Mouse (Mus musculus): Measurements from ENCODE around the gene Get4. TPM values are rescaled to one million over a fixed set of nuclear protein-coding genes. Genes with fewer than 3 reads are reported as not detected.

The Get4 gene
- polyA plus RNA-seq, 1 experiment from 2014 or later, result 143 TPM

DNA sequence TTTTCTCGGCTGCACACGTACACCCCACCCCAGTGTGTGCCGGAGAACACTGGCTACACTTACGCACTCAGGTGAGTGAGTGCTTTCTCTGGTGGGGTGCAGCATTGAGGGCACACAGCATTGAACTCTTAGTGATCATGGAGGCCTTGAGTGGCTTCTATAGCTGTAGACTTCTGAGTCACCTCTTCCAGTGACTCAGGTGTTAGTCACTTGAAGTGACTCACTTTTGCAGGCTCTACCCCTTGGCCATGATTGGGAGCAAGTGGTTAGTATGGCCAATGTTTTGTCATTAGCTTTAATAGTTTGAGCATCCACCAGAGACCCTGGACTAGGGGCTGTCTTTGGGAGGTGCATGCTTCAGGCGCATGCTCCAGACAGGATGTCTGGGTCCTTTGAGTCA, 36.9 kb upstream of the Get4 start:
- Histone ChIP-seq H3K27me3 (replicated peaks; ENCODE audit: control insufficient read depth, insufficient read depth, low read length) (no peaks in the 10 kb centered on the region), H3K36me3 (ENCODE audit: control insufficient read depth, insufficient read depth, low read length) (0 out of 2 replicates have a peak, but pooled peaks cover 4% of the 10 kb centered on the region), H3K4me1 (ENCODE audit: control insufficient read depth, insufficient read depth, low read length) (no peaks in the 10 kb centered on the region), H3K9me3 (ENCODE audit: control insufficient read depth, low read length) (no peaks in the 10 kb centered on the region), H3K27ac (ENCODE audit: low read length) (no peak overlapping the region), H3K9ac (ENCODE audit: low read depth, low read length) (no peak overlapping the region), H3K4me2 (ENCODE audit: low read depth, low read length) (no peak overlapping the region), H3K4me3 (ENCODE audit: low read length) (no peak overlapping the region)
- ATAC-seq, result no peak
- WGBS, result 95% methylated on average over 5 of the region's 5 CpGs

DNA sequence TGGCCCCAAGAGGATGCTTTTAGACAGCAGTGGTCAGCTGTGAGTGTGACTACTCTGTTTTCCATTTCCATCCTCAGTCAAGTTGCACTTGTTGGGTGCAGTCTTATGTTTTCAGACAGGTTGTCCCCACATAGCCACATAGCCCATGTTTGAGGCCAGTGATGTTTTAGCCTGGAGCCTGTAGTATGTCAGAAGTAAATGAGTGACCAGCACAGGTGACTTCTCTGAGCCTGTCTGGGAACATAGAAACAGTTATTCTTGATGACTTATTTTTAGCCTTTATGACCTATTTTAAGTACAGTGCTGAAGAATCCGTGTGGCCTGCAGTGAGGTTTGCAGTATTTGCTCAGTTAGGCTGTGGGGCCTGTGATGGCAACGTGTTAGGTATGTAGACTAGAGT, 36.0 kb upstream of the Get4 start:
- WGBS, result 80% methylated on average over 2 of the region's 2 CpGs
- H3K4me1 ChIP-seq (ENCODE audit: control insufficient read depth, insufficient read depth, low read length), result no peaks in the 10 kb centered on the region
- no peak overlapping the region for H3K9ac ChIP-seq (ENCODE audit: low read depth, low read length)
- H3K36me3 ChIP-seq (ENCODE audit: control insufficient read depth, insufficient read depth, low read length), result 0 out of 2 replicates have a peak, but pooled peaks cover 4% of the 10 kb centered on the region
- no peak overlapping the region for H3K4me2 ChIP-seq (ENCODE audit: low read depth, low read length)
- H3K27ac ChIP-seq (ENCODE audit: low read length), result no peak overlapping the region
- H3K27me3 ChIP-seq (replicated peaks; ENCODE audit: control insufficient read depth, insufficient read depth, low read length), result no peaks in the 10 kb centered on the region
- no peaks in the 10 kb centered on the region for H3K9me3 ChIP-seq (ENCODE audit: control insufficient read depth, low read length)
- H3K4me3 ChIP-seq (ENCODE audit: low read length), result no peak overlapping the region
- no peak for ATAC-seq

DNA sequence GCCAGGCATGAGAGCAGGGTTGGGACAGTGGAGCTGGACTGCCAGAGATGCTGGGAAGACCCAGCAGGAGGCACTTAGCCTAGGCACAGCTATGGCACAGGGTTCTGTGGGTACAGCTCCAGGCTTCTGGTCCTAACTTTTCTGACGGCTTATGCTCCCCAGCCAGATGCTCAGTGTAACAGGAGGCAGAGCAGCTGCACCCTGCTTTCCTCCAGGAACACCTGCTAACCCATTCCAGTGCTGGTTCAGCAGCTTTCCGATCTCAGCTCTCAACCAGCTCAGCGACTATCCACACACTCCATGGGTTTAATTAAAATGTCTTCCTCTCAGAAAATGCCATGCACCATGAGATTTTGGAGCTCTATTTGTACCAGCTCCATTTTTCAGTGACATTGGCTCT, 35.4 kb upstream of the Get4 start:
- no peak for ATAC-seq
- Histone ChIP-seq H3K9ac (ENCODE audit: low read depth, low read length) (no peak overlapping the region), H3K9me3 (ENCODE audit: control insufficient read depth, low read length) (no peaks in the 10 kb centered on the region), H3K27ac (ENCODE audit: low read length) (no peak overlapping the region), H3K4me3 (ENCODE audit: low read length) (no peak overlapping the region), H3K4me2 (ENCODE audit: low read depth, low read length) (no peak overlapping the region), H3K27me3 (replicated peaks; ENCODE audit: control insufficient read depth, insufficient read depth, low read length) (no peaks in the 10 kb centered on the region), H3K4me1 (ENCODE audit: control insufficient read depth, insufficient read depth, low read length) (no peaks in the 10 kb centered on the region), H3K36me3 (ENCODE audit: control insufficient read depth, insufficient read depth, low read length) (0 out of 2 replicates have a peak, but pooled peaks cover 4% of the 10 kb centered on the region)
- 89% methylated on average over 3 of the region's 3 CpGs for WGBS

DNA sequence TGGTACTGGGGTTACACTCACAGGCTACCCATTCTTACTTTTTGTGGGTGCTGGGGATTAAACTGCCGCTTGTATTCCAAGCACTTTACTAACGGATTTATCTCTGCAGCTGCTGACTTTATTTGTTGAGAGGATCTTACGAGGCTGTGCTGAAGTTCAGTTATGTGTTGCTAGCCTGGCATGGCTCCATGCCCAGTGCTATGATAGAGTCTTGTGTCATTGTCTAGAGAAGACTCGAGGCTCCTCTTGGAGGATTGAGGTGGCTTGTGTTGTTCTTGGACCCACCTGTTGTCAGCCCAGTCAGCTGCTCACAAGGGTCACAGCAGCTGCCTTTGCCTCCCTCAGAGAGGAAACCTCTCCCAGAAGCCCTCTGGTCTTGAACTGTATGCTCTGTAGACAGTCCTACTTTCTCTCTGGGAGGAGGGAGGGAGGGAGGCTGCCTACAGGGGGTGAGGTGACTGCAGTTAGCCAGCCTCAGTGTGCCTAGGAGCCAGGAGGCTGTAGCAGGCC, 32.1 kb upstream of the Get4 start:
- no peak for ATAC-seq
- 81% methylated on average over 4 of the region's 4 CpGs for WGBS
- no peaks in the 10 kb centered on the region for H3K9me3 ChIP-seq (ENCODE audit: control insufficient read depth, low read length)
- H3K4me1 ChIP-seq (ENCODE audit: control insufficient read depth, insufficient read depth, low read length), result no peaks in the 10 kb centered on the region
- no peaks in the 10 kb centered on the region for H3K27me3 ChIP-seq (replicated peaks; ENCODE audit: control insufficient read depth, insufficient read depth, low read length)
- no peak overlapping the region for H3K4me2 ChIP-seq (ENCODE audit: low read depth, low read length)
- no peak overlapping the region for H3K27ac ChIP-seq (ENCODE audit: low read length)
- no peak overlapping the region for H3K9ac ChIP-seq (ENCODE audit: low read depth, low read length)
- no peak overlapping the region for H3K4me3 ChIP-seq (ENCODE audit: low read length)
- peaks cover 10% of the 10 kb centered on the region; the same call in 1 of the 2 replicates for H3K36me3 ChIP-seq (ENCODE audit: control insufficient read depth, insufficient read depth, low read length)

DNA sequence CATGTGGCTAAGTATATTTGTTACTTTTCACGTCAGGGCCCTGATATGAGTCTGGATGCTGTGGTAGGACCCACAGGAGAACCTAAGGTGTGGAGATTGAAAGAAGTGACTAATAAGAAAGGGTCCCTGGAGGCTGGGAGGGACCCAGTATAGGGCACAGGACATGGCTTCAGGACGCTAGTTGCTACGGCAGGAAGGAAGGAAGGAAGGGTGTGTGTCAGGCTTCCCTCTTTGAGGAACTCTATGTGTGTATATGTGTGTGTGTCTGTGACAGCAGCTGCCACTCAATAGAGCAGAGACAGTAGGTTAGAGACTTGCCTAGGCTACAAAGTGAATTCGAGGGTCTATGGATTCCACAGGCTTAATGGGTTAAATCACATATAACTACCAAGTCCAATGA, 31.5 kb upstream of the Get4 start:
- Histone ChIP-seq H3K27ac (ENCODE audit: low read length) (no peak overlapping the region), H3K36me3 (ENCODE audit: control insufficient read depth, insufficient read depth, low read length) (peaks cover 10% of the 10 kb centered on the region; the same call in 1 of the 2 replicates), H3K27me3 (replicated peaks; ENCODE audit: control insufficient read depth, insufficient read depth, low read length) (no peaks in the 10 kb centered on the region), H3K4me2 (ENCODE audit: low read depth, low read length) (no peak overlapping the region), H3K4me1 (ENCODE audit: control insufficient read depth, insufficient read depth, low read length) (no peaks in the 10 kb centered on the region), H3K4me3 (ENCODE audit: low read length) (no peak overlapping the region), H3K9ac (ENCODE audit: low read depth, low read length) (no peak overlapping the region), H3K9me3 (ENCODE audit: control insufficient read depth, low read length) (no peaks in the 10 kb centered on the region)
- no peak for ATAC-seq
- 85% methylated on average over 4 of the region's 4 CpGs for WGBS

DNA sequence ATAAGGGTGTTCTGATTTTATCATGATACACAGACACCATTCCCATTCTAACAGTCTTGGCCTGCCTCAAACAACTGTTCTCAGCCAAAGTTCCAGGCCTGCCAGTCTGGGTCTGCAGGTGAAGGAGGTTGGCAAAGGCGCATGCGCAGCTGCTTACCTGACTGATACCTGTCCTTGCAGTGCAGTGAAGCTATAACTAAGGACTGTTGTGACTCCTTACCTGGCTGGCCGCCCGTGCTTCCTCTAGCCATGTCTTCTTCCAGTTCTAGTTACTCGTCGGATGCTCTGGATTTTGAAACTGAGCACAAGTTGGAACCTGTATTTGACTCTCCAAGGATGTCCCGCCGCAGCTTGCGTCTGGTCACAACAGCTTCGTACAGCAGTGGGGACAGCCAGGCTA, 28.8 kb upstream of the Get4 start:
- Histone ChIP-seq H3K36me3 (ENCODE audit: control insufficient read depth, insufficient read depth, low read length) (peaks cover 14% of the 10 kb centered on the region; the same call in 1 of the 2 replicates), H3K9ac (ENCODE audit: low read depth, low read length) (no peak overlapping the region), H3K27ac (ENCODE audit: low read length) (no peak overlapping the region), H3K4me1 (ENCODE audit: control insufficient read depth, insufficient read depth, low read length) (no peaks in the 10 kb centered on the region), H3K4me2 (ENCODE audit: low read depth, low read length) (no peak overlapping the region), H3K4me3 (ENCODE audit: low read length) (no peak overlapping the region), H3K9me3 (ENCODE audit: control insufficient read depth, low read length) (no peaks in the 10 kb centered on the region), H3K27me3 (replicated peaks; ENCODE audit: control insufficient read depth, insufficient read depth, low read length) (no peaks in the 10 kb centered on the region)
- 92% methylated on average over 10 of the region's 10 CpGs for WGBS
- ATAC-seq, result no peak

DNA sequence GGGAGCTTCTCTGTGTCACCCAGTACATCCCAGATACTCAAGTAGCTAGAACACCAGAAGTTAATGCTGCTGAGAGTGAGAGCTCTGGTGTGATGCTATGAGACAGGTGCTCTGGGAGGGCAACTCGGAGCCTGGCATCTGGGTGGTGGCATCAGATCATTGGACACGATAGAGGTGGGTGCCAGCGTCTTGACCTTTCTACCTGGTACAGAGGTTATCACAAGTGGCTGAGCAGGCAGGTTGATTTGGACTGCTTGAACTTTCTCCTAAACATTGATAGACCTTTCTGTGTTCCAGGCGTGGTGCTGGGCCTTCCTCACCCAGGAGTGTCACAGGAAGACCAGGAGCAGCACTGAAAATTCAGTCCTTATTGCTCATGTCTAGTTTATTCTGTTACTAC, 24.9 kb upstream of the Get4 start:
- Histone ChIP-seq H3K9me3 (ENCODE audit: control insufficient read depth, low read length) (no peaks in the 10 kb centered on the region), H3K27ac (ENCODE audit: low read length) (no peak overlapping the region), H3K4me2 (ENCODE audit: low read depth, low read length) (no peak overlapping the region), H3K4me3 (ENCODE audit: low read length) (no peak overlapping the region), H3K27me3 (replicated peaks; ENCODE audit: control insufficient read depth, insufficient read depth, low read length) (no peaks in the 10 kb centered on the region), H3K9ac (ENCODE audit: low read depth, low read length) (no peak overlapping the region), H3K36me3 (ENCODE audit: control insufficient read depth, insufficient read depth, low read length) (peaks cover 23% of the 10 kb centered on the region), H3K4me1 (ENCODE audit: control insufficient read depth, insufficient read depth, low read length) (no peaks in the 10 kb centered on the region)
- ATAC-seq, result no peak
- 90% methylated on average over 4 of the region's 4 CpGs for WGBS

DNA sequence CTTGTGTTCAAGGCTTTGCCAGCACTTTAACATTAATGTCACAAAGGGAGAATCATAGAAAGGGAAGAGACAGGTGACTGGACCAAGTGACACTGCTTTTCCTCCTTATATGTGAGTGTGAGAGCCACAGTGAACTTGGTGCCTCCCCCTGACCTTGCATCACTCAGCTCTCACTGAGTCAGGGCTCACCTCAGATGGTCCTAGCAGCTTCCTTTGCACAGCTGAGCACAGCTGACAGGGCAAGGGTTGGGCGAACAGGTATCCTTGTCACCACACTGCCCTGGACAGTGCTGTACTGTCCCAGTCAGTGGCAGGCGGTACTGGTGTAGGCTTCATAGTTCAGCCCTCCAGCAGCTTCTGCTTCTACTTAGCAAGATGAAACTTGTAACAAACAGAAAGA, 24.5 kb upstream of the Get4 start:
- 96% methylated on average over 2 of the region's 2 CpGs for WGBS
- Histone ChIP-seq H3K9me3 (ENCODE audit: control insufficient read depth, low read length) (no peaks in the 10 kb centered on the region), H3K4me3 (ENCODE audit: low read length) (no peak overlapping the region), H3K4me1 (ENCODE audit: control insufficient read depth, insufficient read depth, low read length) (no peaks in the 10 kb centered on the region), H3K4me2 (ENCODE audit: low read depth, low read length) (no peak overlapping the region), H3K36me3 (ENCODE audit: control insufficient read depth, insufficient read depth, low read length) (peaks cover 23% of the 10 kb centered on the region), H3K9ac (ENCODE audit: low read depth, low read length) (no peak overlapping the region), H3K27ac (ENCODE audit: low read length) (no peak overlapping the region), H3K27me3 (replicated peaks; ENCODE audit: control insufficient read depth, insufficient read depth, low read length) (no peaks in the 10 kb centered on the region)
- ATAC-seq, result no peak

DNA sequence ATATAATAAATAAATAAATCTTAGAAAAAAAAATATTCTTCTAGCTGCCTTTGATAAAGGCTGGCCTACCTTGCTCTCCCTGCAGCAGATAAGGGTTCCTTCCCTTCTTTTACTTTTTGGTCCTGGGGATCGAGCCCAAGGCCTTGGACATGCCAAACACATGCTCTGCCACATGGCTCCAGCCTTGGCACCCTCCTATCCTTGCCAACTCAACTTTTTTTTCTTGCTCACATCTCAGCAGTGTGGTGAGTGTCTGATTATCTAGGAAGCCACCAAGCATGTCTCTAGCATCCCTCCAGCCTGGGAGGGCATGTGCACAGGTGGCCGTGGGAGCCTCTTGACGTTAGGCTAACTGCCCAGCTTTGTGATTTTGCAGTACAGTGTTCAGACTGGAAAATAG, 23.8 kb upstream of the Get4 start:
- Histone ChIP-seq H3K4me1 (ENCODE audit: control insufficient read depth, insufficient read depth, low read length) (no peaks in the 10 kb centered on the region), H3K27me3 (replicated peaks; ENCODE audit: control insufficient read depth, insufficient read depth, low read length) (no peaks in the 10 kb centered on the region), H3K36me3 (ENCODE audit: control insufficient read depth, insufficient read depth, low read length) (peaks cover 23% of the 10 kb centered on the region), H3K9me3 (ENCODE audit: control insufficient read depth, low read length) (no peaks in the 10 kb centered on the region), H3K4me2 (ENCODE audit: low read depth, low read length) (no peak overlapping the region), H3K9ac (ENCODE audit: low read depth, low read length) (no peak overlapping the region), H3K27ac (ENCODE audit: low read length) (no peak overlapping the region), H3K4me3 (ENCODE audit: low read length) (no peak overlapping the region)
- WGBS, result 94% methylated on average over 3 of the region's 3 CpGs
- ATAC-seq, result no peak

DNA sequence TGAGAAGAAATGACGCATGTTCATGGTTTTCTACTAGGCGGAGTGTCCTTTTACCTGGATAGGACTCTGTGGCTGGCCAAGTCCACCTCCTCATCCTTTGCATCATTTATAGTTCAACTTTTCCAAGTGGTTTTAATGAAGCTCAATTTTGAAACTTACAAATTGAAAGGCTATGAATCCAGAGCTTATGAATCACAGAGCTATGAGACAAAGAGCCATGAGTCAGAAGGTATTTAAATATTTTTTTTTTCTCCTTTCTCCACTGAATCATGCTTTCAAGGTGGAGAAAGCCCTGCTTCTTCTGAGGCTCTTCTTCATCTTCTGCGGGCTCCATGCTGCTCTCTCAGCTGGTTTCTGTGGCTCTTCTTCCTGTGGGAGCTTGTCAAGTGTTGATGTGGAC, 22.4 kb upstream of the Get4 start:
- Histone ChIP-seq H3K27me3 (replicated peaks; ENCODE audit: control insufficient read depth, insufficient read depth, low read length) (no peaks in the 10 kb centered on the region), H3K4me1 (ENCODE audit: control insufficient read depth, insufficient read depth, low read length) (no peaks in the 10 kb centered on the region), H3K9ac (ENCODE audit: low read depth, low read length) (no peak overlapping the region), H3K4me2 (ENCODE audit: low read depth, low read length) (no peak overlapping the region), H3K27ac (ENCODE audit: low read length) (no peak overlapping the region), H3K9me3 (ENCODE audit: control insufficient read depth, low read length) (no peaks in the 10 kb centered on the region), H3K4me3 (ENCODE audit: low read length) (no peak overlapping the region), H3K36me3 (ENCODE audit: control insufficient read depth, insufficient read depth, low read length) (peaks cover 24% of the 10 kb centered on the region)
- WGBS, result 94% methylated on average over 3 of the region's 3 CpGs
- no peak for ATAC-seq
